8 mouse cellular contexts compared by ENCODE assay signal in genomic region chr1:182020831-182021460, GRCm38 (mm10). TPM values are rescaled to one million over a fixed set of nuclear protein-coding genes. Genes with fewer than 3 reads are reported as not detected.
DNase-seq lines count a peak whose midpoint lies in the region; ATAC-seq lines count a peak whose summit lies in the region.

No protein-coding gene starts in this region.

- DNase-seq in heart, embryonic 10.5 days (ENCODE audit: low spot score): no peak
- no peak for DNase-seq in heart, adult 11 months
- peak; percentile 25 to 32 for DNase-seq in cerebellum, adult 18-20 months
- peak; percentile 31 for DNase-seq in gonadal fat pad, adult 2 months (ENCODE audit: low read depth)
- DNase-seq in kidney, postnatal 14 days: peak; percentile 28
- peak; percentile 28 for DNase-seq in neural tube, embryonic 10.5 days (ENCODE audit: extremely low spot score, low spot score)
- DNase-seq in thymus, postnatal 4 days: no peak

- H3K4me1 ChIP-seq in heart, embryonic 10.5 days: peaks cover 29% of the 10 kb centered on the region

- peak overlapping the region; percentile 98 for H3K27ac ChIP-seq in heart, embryonic 10.5 days

- 0 out of 2 replicates have a peak, but pooled peaks cover under 1% of the 10 kb centered on the region for H3K36me3 ChIP-seq in heart, embryonic 10.5 days

- peak overlapping the region; percentile 92 for H3K4me3 ChIP-seq in heart, embryonic 10.5 days

- H3K27me3 ChIP-seq in heart, embryonic 10.5 days (ENCODE audit: insufficient read depth, poor library complexity, severe bottlenecking): no peaks in the 10 kb centered on the region

- no peaks in the 10 kb centered on the region for H3K9me3 ChIP-seq in heart, embryonic 10.5 days

- WGBS in heart, embryonic 10.5 days: 29% methylated on average over 11 of the region's 11 CpGs

- ATAC-seq in CD4-positive, CD25-positive, alpha-beta regulatory T cell, adult 4 months: no peak

RNA-seq across cellular contexts. Expression of gene Enah, which starts 1.2 kb away (rescaled TPM):
- 19.5 and 24.5 TPM in 2 replicates for polyA plus RNA-seq in heart, embryonic 10.5 days (2016; fragmentation: Nextera tagmentation; extraction: Ambion mirVana)
- polyA plus RNA-seq in gonadal fat pad, adult 2 months (2012; rRNA removed): 14.8 and 19.8 TPM in 2 replicates
- polyA plus RNA-seq in CD4-positive, CD25-positive, alpha-beta regulatory T cell, adult 4 months (2017; shearing (Covaris generic)): 1 to 10 TPM in 1 of 2 experiments, under 1 TPM in 1; 0.43 to 1.3 TPM

Comparison
In these comparisons a context has a peak if more than half of its experiments do, and no peak if none do; other contexts are left out.
1. DNase-seq: peak in cerebellum, adult 18-20 months (2 of 2), gonadal fat pad, adult 2 months (single experiment), kidney, postnatal 14 days (single experiment) and neural tube, embryonic 10.5 days (single experiment); none in heart, embryonic 10.5 days (single experiment), heart, adult 11 months (single experiment) and thymus, postnatal 4 days (single experiment).